Mouse (Mus musculus): ENCODE results near the gene Ccdc85b.

- TF ChIP-seq CTCF (IDR thresholded peaks at IDR 0.05; ENCODE audit: control insufficient read depth, insufficient read depth, low read length) (peak; percentile 83), POLR2A (IDR thresholded peaks at IDR 0.05; ENCODE audit: borderline replicate concordance, control insufficient read depth, low read depth, low read length) (no peak)
These were observed 50.6 kb downstream of the Ccdc85b start for GRCm38 (mm10) chr19:5407133-5407532.
